Mouse (Mus musculus): ENCODE measurements around the gene Psmd9.

DNA sequence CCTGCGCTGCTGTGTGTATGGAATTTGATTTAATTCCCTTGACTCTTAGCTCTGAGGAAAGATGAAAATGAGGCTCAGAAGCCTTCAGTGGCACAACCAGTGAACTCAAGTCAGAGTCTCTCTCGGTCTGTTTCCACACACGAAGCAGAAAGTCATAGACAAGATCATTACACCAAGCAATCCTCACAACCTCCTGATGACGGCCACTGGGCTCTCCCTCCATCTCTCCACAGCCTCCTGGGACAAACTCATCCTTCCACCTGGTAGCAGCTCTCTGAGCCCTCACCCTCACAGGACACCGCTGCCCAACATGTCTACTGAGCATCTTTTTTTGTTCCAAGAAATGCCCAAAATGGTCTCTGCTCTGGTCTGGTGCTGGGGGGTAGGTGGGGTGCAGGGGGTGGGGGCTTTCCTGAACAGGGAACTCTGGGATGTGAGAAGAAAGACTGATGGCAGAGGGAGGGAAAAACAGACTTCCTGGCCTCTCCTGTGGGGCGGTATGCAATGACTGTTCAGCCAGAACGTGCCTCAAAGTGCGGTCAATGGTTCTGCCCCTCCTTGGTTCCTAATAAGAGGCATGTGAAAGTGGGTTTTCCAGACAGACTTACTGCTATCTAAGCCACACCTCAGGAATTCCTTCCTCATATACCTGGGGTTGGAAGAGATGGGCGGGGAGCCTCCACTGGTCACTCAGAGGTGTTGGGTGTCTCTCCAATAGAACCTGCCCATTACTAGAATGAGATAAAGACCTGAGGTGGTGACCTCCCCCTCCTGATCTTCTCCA, 39.0 kb upstream of the Psmd9 start:
- no peak for TF ChIP-seq GATA1 (IDR thresholded peaks at IDR 0.05; ENCODE audit: borderline replicate concordance, low read length)
- no peak for TF ChIP-seq FLI1 (IDR thresholded peaks at IDR 0.05; ENCODE audit: low read length)
